Mouse (Mus musculus) intestine, embryonic 15.5 days (tissue): ENCODE data around the gene Gamt. TPM values are rescaled to one million over a fixed set of nuclear protein-coding genes. Genes with fewer than 3 reads are reported as not detected.

Source experiments
- ATAC-seq: fragments of 200-750 bp; cut with Nextera tagmentation; 2 replicates; pipeline ENCODE4 v1.8.0; 2017; ENCODE audit warnings: moderate TSS enrichment, moderate library complexity
- H3K27ac ChIP-seq: fragments of 300-500 bp; sonication (generic); 2 replicates; pipeline ENCODE4 v1.5.1; 2015; ENCODE audit warnings: mild to moderate bottlenecking, inconsistent platforms
- H3K27me3 ChIP-seq: fragments of 300-500 bp; sonication (generic); replicated peaks from 2 replicates; pipeline ENCODE4 v1.6.1; 2015; ENCODE audit warnings: inconsistent platforms
- H3K36me3 ChIP-seq: fragments of 300-500 bp; sonication (generic); 2 replicates; pipeline ENCODE4 v1.6.1; 2015; ENCODE audit warnings: inconsistent platforms
- H3K4me1 ChIP-seq: fragments of 300-500 bp; sonication (generic); replicated peaks from 2 replicates; pipeline ENCODE4 v1.6.1; 2015; ENCODE audit warnings: inconsistent platforms
- H3K4me2 ChIP-seq: fragments of 300-500 bp; sonication (generic); replicated peaks from 2 replicates; pipeline ENCODE4 v1.6.1; 2015; ENCODE audit warnings: mild to moderate bottlenecking, inconsistent platforms
- H3K4me3 ChIP-seq: fragments of 300-500 bp; sonication (generic); replicated peaks from 2 replicates; pipeline ENCODE4 v1.5.1; 2015; ENCODE audit warnings: inconsistent platforms
- H3K9ac ChIP-seq: fragments of 300-500 bp; sonication (generic); 2 replicates; pipeline ENCODE4 v1.6.1; 2015; ENCODE audit warnings: inconsistent platforms
- H3K9me3 ChIP-seq: fragments of 300-500 bp; sonication (generic); 2 replicates; pipeline ENCODE4 v1.6.1; 2016; ENCODE audit warnings: inconsistent platforms
- WGBS: fragments of 180-500 bp; shearing (Covaris S2); methylation state at CpG from one replicate; pipeline ENCODE4 v1.1.7; 2015; 5-methylcytosine and 5-hydroxymethylcytosine counted together
- polyA plus RNA-seq: library from polyadenylated mRNA; unstranded; fragments of >200 nt; fragmentation: Nextera tagmentation; extraction: Ambion mirVana; gene quantifications from 2 replicates; pipeline ENCODE4 v1.2.1, GENCODE M21; 2015

The Gamt gene
- polyA plus RNA-seq, 1 experiment from 2014 or later: 71.0 TPM

DNA sequence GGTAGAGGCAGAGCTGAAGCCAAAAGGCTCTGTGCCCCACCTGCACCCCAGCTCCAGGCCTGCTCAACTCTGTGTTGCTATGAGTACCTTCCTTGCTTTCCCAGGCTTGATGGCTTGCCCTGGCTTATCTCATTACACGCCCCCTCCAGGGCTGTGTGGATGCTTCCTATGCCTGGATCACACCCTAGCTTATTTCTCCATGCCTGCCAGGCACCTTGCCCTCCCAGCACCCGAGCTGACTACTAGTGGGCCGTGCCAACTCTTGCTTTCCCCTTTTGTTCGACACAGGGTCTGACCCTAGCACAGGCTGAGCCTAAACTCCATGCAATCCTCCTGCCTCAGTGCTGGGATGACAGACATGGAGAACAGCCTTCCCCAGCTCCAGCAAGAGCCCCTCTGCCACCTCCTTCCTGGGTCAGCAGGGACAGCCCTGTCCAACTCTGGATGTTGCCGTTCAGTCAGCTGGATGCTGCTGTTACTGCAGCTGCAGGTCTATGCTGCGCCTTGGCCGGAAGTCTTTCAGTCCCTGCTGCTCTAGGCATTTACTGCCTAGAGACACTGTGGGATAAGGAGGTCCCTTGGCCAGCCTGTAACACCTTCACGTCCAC, 36.8 kb upstream of the Gamt start:
- peaks cover 49% of the 10 kb centered on the region for H3K27me3 ChIP-seq

DNA sequence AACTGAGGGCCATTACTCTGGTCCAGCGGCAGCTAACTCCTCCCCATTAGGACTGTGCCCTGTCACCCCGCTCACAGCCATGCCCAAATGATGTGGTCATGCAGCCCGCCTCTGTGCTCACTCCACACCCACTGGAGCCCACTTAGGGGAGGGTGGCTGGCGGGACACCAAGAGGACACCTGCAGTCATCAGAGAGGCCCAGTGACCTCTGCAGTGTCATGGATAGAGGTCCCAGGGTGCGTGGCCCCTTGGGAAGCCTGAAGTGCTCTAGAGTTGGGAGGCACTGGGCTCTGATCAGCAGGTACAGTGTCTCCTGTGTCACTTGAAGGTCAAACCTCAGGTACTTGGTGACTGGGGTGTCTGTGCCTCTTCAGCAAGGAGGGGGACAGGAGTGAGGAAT, 36.0 kb upstream of the Gamt start:
- ATAC-seq: no peak
- Histone ChIP-seq H3K27me3 (peaks cover 44% of the 10 kb centered on the region), H3K4me3 (no peak overlapping the region), H3K4me1 (peaks cover 26% of the 10 kb centered on the region), H3K36me3 (peaks cover 12% of the 10 kb centered on the region), H3K9me3 (no peaks in the 10 kb centered on the region), H3K27ac (no peak overlapping the region), H3K9ac (no peak overlapping the region), H3K4me2 (no peak overlapping the region)
- 80% methylated on average over 5 of the region's 5 CpGs for WGBS

More for the DNA sequence above, 36.8 kb upstream of the Gamt start:
- Histone ChIP-seq H3K9me3 (no peaks in the 10 kb centered on the region), H3K4me2 (no peak overlapping the region), H3K36me3 (peaks cover 12% of the 10 kb centered on the region), H3K27ac (no peak overlapping the region), H3K4me3 (no peak overlapping the region), H3K9ac (no peak overlapping the region), H3K4me1 (peaks cover 34% of the 10 kb centered on the region)
- no peak for ATAC-seq
- 66% methylated on average over 8 of the region's 8 CpGs for WGBS

DNA sequence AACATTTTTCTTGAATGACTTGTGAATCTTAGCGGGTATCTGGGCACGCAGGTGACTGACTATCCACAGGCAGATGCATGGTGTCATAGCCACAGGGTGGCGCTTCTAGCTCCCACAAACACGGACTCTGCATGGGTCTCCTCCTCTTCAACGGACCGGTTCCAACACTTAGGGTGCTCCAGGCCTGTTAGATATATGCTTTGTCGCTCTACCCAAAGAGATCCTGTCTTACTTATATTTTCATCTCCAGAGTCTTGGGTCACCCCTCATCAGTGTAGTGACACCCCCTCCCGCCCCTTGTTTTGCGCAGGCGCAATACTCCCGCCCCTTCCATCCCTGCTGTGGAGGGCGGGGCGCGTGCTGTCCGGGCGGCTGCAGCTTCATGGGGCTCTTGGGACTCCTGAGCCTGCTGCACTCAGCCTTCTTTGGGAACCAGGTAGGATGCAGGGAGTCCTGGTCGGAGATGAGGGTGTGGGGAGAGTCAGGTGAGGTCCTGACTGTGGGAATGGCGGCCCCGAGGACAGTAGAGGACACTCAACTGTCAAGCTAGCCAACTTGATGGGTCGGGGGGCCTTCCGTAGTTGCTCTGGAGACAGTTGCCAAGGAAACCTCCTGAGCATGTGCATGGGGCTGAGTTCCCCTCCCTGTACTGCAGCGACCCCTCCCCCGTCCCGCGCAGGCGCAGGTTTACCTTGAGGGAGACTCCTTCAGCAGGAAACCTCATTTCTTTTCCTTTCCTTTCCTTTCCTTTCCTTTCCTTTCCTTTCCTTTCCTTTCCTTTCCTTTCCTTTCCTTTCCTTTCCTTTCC, 35.0 kb upstream of the Gamt start, which contains the start of gene Apc2:
Gene Apc2 (plus strand): TSS at position 360 of the 808 bp plus-strand sequence.
- no peaks in the 10 kb centered on the region for H3K9me3 ChIP-seq
- WGBS: 3% methylated on average over 26 of the region's 26 CpGs
- peak within 1 kb of the TSS; percentile 37 for H3K4me3 ChIP-seq
- peaks cover 37% of the 10 kb centered on the region for H3K27me3 ChIP-seq
- peaks cover 12% of the 10 kb centered on the region for H3K36me3 ChIP-seq
- peak within 1 kb of the TSS; percentile 47 for H3K9ac ChIP-seq
- peaks cover 22% of the 10 kb centered on the region for H3K4me1 ChIP-seq
- no peak within 1 kb of the TSS for H3K27ac ChIP-seq
- ATAC-seq: peak; percentile 52
- H3K4me2 ChIP-seq: peak within 1 kb of the TSS; percentile 78

DNA sequence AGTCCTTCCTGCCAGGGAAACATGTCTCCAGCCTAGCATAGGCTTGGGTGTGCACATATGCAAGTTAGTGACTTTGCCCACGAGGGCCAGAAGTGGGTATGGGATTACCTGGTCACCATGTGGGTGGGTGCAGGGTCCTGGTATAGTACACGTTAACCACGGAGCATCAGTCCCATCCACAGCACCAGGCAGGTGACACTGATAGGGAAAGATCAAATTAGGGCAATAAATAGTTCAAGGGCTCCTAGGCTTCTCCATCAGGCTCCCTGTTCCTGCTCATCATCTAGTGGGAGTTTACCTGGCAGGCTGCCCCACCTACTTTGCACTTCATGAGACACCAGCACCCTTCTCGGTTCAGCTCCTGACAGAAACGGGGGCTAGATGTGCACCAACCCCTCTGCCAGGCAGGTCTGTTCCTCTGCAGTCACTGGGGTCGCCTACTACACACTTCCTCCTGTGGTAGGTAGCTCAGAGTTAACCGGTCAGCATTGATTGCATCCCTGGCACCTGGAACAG, 34.0 kb upstream of the Gamt start:
- Histone ChIP-seq H3K4me1 (peaks cover 22% of the 10 kb centered on the region), H3K27me3 (peaks cover 27% of the 10 kb centered on the region), H3K4me3 (no peak overlapping the region), H3K27ac (no peak overlapping the region), H3K9me3 (no peaks in the 10 kb centered on the region), H3K36me3 (peaks cover 12% of the 10 kb centered on the region), H3K9ac (0 out of 2 replicates have a peak overlapping the region, but pooled peaks have one; percentile 2), H3K4me2 (no peak overlapping the region)
- WGBS: 38% methylated on average over 7 of the region's 7 CpGs
- ATAC-seq: no peak

DNA sequence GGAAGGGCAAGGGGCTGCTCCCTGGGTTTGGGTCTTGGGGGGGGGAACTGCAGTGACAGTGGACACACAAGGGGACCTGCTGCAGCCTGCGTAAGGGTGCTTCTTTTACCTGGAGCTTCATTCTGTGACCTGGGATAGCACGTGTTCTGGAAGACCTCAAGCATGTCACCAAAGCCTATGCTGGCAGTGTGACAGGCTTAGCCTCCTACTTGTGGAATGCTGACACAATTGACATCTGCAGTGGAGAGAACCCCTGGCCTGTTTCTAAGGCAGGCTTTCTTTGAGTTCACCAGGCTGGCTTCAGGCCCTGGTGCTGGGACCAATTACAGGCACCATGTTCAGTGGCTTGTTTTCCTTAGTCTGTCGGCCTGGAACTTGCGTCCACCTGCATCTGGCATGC, 33.5 kb upstream of the Gamt start:
- peaks cover 22% of the 10 kb centered on the region for H3K4me1 ChIP-seq
- H3K9me3 ChIP-seq: no peaks in the 10 kb centered on the region
- no peak overlapping the region for H3K4me3 ChIP-seq
- peaks cover 22% of the 10 kb centered on the region for H3K27me3 ChIP-seq
- no peak for ATAC-seq
- H3K27ac ChIP-seq: peak overlapping the region; percentile 6; the same call in 1 of the 2 replicates
- WGBS: 76% methylated on average over 4 of the region's 4 CpGs
- 0 out of 2 replicates have a peak overlapping the region, but pooled peaks have one; percentile 75 for H3K4me2 ChIP-seq
- peaks cover 12% of the 10 kb centered on the region for H3K36me3 ChIP-seq
- no peak overlapping the region for H3K9ac ChIP-seq

DNA sequence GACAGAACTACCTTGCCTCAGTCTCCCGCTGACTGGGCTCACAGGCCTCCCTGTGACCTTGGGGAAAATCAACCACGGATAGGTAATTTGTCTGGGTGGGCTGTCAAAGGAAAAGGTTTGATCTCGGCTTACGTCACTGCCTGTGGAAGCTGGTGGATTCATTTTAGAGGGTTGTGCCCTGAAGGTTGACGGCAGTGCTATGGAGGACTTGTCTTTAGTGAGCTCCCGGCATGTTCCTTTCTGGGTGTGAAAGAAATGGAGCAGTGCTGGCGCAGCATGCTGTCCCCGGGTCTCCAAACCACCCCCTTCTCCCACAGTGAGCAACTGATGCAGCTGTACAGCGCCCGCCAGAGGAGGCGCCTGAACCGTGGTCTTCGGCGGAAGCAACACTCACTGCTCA, 32.5 kb upstream of the Gamt start:
- no peak for ATAC-seq
- 20% methylated on average over 14 of the region's 14 CpGs for WGBS
- H3K9ac ChIP-seq: peak overlapping the region; percentile 98

DNA sequence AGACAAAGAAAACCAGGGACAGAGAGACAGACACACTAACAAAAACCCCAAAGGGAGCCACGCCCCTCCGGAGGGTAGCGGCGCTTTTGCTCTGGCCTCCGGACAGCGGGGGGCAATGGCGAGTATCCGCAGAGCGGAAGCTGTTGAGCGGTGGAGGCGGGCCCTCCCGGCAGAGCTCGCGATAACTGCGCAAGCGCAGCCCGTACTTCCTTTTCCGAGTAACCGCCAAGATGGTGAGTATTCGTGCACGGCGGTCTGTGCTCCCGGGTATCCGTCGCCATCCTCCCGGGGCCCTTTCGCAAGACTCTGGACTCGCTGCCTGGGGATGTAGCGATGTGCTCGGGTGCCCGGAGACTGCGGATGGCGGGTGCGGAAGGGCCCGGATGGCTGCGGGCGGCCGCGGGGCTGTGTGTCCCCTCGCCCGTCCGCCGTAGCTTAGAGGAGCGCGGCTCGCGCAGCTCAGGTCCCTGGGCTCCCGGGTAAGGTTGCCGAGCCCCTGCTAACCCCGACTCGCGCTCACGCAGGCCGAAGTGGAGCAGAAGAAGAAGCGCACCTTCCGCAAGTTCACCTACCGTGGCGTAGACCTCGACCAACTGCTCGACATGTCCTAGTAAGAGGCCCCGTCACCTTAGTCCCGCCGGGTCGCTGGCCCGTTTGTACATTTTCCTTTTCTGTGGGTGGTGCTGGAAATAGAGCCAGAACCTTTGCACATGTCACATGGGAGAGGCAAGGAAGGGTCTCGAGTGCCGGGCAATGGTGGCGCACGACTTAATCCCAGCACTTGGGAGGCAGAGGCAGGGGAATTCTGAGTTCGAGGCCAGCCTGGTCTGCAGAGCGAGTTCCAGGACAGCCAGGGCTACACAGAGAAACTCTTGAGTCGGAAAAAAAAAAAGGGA, 31.7 kb upstream of the Gamt start, which contains the start of gene Rps15:
Gene Rps15 (plus strand): TSS at position 203 of the 896 bp plus-strand sequence.
- Histone ChIP-seq H3K27ac (peak within 1 kb of the TSS; percentile 87), H3K27me3 (peaks cover 4% of the 10 kb centered on the region), H3K9ac (peak within 1 kb of the TSS; percentile 98), H3K4me1 (peaks cover 25% of the 10 kb centered on the region), H3K9me3 (no peaks in the 10 kb centered on the region), H3K36me3 (peaks cover 19% of the 10 kb centered on the region), H3K4me3 (peak within 1 kb of the TSS; percentile 88), H3K4me2 (peak within 1 kb of the TSS; percentile 75)
- WGBS: 0% methylated on average over 72 of the region's 72 CpGs
- peak; percentile 90 for ATAC-seq

More for the DNA sequence above, 32.5 kb upstream of the Gamt start:
- peak overlapping the region; percentile 87; the same call in 1 of the 2 replicates for H3K27ac ChIP-seq
- peak overlapping the region; percentile 88 for H3K4me3 ChIP-seq
- no peaks in the 10 kb centered on the region for H3K9me3 ChIP-seq
- H3K36me3 ChIP-seq: peaks cover 13% of the 10 kb centered on the region
- peaks cover 22% of the 10 kb centered on the region for H3K4me1 ChIP-seq
- H3K27me3 ChIP-seq: peaks cover 12% of the 10 kb centered on the region
- peak overlapping the region; percentile 75 for H3K4me2 ChIP-seq

DNA sequence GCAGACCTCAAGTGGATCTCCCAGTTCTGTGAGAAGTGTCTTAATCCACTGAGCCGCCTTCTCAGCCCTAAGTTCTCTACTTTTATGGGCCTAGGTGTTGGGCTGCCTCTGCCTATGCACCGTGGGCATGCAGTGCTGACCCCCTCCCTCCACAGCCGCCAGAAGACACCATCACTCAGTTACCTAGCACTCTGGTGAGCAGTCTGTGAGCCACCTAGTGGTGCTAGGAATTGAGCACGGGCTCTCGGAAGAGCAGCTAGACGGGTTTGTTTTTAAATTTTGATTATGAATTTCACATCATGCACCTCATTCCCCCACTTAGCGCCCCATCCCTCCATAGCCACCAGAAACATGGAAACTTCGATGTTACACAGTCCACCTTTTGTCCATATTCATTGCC, 27.8 kb upstream of the Gamt start:
- H3K36me3 ChIP-seq: peaks cover 36% of the 10 kb centered on the region
- no peaks in the 10 kb centered on the region for H3K9me3 ChIP-seq
- WGBS: 55% methylated on average over 8 of the region's 8 CpGs
- peaks cover 10% of the 10 kb centered on the region for H3K4me1 ChIP-seq
- no peak overlapping the region for H3K9ac ChIP-seq
- no peak overlapping the region for H3K4me2 ChIP-seq
- no peak for ATAC-seq
- 0 out of 2 replicates have a peak overlapping the region, but pooled peaks have one; percentile 13 for H3K27ac ChIP-seq
- no peak overlapping the region for H3K4me3 ChIP-seq
- no peaks in the 10 kb centered on the region for H3K27me3 ChIP-seq

DNA sequence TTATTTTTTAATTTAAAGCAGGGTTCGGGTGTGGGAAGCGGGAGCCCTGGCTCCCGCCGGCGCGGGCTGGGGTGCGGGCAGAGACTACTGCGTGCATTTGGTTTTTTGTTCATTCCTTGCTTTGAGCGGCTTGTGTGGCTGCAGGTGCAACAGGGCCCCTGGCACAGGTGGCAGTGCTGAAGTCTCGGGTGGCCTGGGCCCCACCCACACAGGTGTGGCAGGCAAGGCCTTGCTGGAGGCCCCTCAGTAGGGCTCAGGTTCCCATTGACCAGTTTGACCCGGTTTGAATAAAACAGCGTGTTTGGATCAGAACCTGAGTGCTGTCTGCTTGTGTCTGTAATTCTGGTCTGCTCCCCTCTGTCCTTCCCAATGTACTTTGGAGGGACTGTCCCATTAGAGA, 27.3 kb upstream of the Gamt start:
- Histone ChIP-seq H3K36me3 (peaks cover 42% of the 10 kb centered on the region), H3K27me3 (no peaks in the 10 kb centered on the region), H3K9me3 (no peaks in the 10 kb centered on the region), H3K4me3 (no peak overlapping the region), H3K27ac (0 out of 2 replicates have a peak overlapping the region, but pooled peaks have one; percentile 13), H3K4me1 (peaks cover 4% of the 10 kb centered on the region; the same call in 1 of the 2 replicates), H3K4me2 (no peak overlapping the region), H3K9ac (no peak overlapping the region)
- WGBS: 87% methylated on average over 12 of the region's 12 CpGs
- ATAC-seq: no peak

DNA sequence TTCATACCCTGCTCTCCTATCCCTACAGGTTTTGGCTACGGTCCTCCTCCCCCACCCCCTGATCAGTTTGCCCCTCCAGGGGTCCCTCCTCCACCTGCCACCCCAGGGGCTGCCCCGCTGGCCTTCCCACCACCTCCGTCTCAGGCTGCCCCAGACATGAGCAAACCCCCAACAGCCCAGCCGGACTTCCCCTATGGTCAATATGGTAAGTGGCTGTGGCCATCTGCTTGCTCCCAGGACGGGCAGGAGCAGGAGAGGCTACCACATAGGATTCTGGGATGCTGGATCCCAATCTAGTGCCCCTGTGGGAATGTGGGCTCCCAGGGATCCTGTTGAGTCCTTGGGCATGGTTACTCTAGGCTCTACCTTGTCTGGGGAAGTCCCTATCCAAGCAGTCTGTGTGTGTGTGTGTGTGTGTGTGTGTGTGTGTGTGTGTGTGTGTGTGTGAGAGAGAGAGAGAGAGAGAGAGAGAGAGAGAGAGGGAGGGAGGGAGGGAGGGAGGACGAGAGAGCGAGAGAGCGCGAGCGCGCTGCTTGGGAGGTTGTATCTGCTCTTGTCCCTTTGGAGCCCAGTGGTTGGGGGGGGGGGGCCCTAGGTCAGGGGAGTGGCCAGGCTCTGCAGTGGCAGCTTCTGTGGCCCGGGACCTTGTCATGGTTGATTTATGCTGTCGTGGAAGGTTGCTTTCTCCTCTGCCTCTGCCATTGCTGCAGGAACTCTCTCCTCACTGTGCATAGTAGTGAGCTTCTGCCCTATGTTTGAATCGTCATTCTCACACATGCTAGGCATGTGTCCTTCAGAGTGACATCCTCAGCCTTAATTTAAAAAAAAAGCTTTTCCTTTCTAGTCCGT, 24.6 kb upstream of the Gamt start:
- Histone ChIP-seq H3K4me1 (peaks cover 7% of the 10 kb centered on the region), H3K4me2 (no peak overlapping the region), H3K4me3 (no peak overlapping the region), H3K27me3 (no peaks in the 10 kb centered on the region), H3K27ac (no peak overlapping the region), H3K9ac (no peak overlapping the region), H3K9me3 (no peaks in the 10 kb centered on the region), H3K36me3 (peaks cover 48% of the 10 kb centered on the region)
- 67% methylated on average over 9 of the region's 15 CpGs for WGBS
- no peak for ATAC-seq
